Mouse (Mus musculus) Muller cell, postnatal 12 days (primary cell): Measurements from ENCODE around the gene Nlrp14.
A peak's percentile ranks its signal among the peaks of the same experiment; 100 is the strongest.
"Not testable (repeated sequence)": the region's sequence is repeated elsewhere in the genome, so short reads cannot be mapped to it uniquely, and the experiment has no call there.

Experiments
- DNase-seq: peaks from one replicate; pipeline ENCODE4 v3.0.0-alpha.2; 2015; ENCODE audit errors: inconsistent ontology term

Gene Nlrp14

DNA sequence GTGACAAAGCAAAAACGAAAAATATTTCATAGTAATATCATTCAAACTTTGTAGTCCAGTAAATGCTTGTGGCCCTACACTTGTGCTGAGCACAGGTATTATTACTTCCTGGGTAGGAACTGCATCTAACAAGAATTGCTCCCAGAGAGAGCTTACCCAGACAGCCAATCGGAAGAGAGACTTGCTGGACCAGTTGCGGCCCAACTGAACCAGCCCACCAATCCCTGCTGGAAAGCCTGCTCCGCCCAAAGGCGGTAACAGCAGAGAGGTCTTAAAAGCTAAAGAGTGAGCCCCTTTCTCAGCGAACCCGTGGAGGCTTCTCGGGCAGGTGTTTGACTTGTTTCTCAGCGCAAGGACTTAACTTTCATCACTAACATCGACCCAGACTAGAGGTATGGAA lies at the start of gene Nlrp14:
Nlrp14 (plus strand) TSS at position 301 of the 400 bp plus-strand sequence.
- no peak for DNase-seq

DNA sequence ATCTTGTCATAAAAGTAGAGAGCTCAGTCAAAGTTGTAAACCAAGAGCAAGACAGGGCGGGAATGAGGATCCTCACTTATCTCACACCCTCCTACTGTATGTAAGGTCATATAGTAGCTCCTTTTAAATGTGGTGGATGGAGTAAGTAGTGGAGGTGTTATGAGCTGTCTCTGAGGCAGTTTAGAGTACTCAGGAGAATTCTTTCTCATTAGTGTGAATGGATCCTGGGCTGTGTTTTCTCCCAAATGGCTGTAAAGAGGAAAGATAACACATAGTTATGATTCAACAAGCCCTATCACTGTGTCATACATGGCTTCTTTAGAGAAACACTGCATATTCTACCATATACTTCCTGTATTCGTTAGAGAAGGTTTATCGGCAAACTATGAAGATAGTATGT lies 35.8 kb upstream of the Nlrp14 start, which contains the start of gene Olfr715:
Olfr715 (minus strand) TSS at position 101 of the 400 bp plus-strand sequence.
- not testable (repeated sequence) for DNase-seq

DNA sequence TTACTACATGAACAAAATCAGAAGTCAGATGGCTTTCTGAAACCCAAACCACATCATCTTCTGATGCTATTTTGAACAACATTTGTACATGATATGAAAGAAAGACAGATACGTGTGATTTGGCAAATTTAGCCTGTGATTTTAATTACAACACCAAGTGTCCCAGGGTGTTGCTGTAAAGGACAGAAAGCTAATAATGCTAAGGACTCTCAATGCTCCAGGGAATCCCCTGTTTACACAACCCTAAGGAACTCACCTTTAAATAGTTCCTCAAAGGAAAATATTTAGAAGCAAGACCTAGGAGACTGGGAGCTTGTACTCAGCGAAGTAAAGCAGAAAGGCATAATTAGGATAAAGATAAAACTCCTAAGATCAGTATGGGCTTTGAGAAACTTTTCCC lies 28.8 kb upstream of the Nlrp14 start, which contains the start of gene Olfr716:
Olfr716 (plus strand) TSS at position 301 of the 400 bp plus-strand sequence.
- not testable (repeated sequence) for DNase-seq

DNA sequence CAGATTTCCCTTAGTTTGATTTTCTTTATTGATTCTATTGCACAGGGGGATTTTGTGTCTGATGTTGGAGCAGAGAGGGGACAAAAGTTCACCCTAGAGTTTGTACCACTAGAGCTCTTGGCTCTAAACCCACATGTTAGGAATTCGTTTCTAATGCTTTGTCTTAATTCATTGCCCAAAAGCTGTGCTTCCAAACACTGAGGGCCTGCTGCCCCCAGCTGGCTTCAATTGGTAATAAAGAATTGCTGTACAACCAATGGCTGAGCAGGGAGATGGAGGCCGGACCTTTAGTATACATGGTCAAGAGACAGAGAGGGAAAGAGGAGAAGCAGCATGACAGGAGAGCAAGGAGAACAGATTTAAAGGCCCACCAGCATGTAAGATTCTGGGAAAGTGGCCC lies 13.6 kb downstream of the Nlrp14 start:
- peak; percentile 0 for DNase-seq

DNA sequence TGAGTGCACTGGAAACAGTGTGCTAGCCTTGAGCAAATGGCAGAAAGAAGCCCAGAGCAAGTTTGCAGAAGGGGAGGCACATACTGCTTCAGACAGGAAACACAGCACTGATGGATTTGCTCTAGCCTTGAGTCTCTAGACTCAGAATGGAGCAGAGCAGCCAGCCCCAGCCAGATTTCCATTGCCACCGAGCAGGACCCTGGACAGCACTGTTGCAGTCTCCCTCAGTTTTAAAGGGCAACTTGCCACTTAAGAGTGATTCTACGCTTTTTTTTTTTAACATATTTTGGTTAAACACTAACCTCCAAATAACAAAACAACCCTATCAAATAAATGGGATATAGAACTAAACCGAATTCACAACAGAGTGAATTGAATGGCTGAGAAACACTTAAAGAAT lies 35.0 kb downstream of the Nlrp14 start:
- no peak for DNase-seq

DNA sequence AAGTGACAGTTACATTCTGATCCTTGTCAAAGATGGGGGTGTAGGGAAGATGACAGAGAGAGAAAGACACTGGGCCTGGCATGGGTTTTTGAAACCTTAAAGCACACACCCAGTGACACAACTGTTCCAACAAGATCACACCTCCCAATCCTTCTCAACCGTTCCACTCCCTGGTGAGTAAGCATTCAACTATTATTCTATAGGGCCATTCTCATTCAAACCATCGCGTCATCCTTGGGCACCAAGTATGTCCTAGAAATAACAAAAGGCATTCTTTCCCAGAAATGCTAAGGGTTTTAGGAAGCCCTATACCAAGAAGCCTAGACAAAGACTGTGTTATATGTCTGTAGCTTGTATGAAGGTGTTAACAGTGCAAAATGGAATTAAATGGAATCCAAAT lies 41.1 kb downstream of the Nlrp14 start:
- DNase-seq, result no peak

DNA sequence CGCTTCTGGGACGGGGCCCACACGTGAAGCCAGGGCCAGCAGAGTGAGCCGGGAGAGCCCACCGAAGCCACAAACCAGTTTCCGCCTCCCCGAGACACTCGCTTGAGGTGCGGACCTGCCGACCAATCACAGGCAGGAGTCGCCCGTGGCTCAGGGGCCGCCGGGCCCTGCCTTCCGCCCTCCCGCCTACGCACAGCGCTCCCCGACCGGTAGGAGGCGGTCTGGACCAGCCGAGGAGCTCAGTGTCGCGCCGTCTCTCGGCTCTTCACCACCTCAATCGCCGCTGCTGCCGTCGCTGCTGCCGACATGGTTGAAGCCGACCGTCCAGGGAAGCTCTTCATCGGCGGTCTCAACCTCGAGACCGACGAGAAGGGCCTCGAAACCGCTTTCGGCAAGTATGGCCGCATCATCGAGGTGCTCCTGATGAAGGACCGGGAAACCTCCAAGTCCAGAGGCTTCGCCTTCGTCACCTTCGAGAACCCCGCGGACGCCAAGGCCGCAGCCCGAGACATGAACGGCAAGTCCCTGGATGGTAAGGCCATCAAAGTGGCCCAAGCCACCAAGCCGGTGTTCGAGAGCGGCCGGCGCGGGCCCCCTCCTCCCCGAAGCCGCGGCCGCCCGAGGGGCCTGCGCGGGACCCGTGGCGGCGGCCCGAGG lies 42.5 kb downstream of the Nlrp14 start, which contains the start of gene Rbmxl2:
Rbmxl2 (plus strand) TSS at position 242 of the 657 bp plus-strand sequence.
- DNase-seq, result no peak

DNA sequence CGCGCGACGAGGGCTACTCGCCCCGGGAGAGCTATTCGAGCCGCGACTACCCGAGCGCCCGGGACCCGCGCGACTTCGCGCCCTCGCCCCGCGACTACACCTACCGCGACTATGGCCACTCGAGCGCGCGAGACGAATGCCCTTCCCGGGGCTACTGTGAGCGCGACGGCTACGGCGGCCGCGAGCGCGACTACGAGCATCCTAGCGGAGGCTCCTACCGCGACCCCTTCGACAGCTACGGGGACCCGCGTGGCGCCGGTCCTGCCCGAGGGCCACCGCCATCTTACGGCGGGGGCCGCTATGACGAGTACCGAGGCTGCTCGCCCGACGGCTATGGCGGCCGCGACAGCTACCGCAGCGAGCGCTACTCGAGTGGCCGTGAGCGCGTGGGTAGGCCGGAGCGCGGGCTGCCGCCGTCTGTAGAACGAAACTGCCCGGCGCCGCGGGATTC lies 43.4 kb downstream of the Nlrp14 start:
- no peak for DNase-seq

DNA sequence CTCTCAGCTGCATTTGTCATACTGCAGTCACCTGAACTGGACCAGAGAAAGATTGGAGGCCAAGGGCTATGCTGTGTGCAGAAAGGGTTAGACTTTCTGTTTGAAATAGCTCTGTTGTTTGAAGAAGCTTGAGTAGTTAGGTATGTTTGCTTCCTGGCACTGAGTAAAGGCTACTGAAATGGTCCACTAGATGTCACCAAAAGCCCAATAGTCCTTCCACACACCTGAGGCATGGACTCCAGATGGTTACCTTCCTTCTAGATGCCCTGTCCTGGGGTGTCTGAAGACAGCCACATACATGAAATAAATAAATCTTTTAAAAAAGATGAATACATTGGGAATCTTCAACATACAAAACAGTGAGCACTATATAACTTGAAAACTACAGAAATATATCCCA lies 48.9 kb downstream of the Nlrp14 start:
- no peak for DNase-seq

DNA sequence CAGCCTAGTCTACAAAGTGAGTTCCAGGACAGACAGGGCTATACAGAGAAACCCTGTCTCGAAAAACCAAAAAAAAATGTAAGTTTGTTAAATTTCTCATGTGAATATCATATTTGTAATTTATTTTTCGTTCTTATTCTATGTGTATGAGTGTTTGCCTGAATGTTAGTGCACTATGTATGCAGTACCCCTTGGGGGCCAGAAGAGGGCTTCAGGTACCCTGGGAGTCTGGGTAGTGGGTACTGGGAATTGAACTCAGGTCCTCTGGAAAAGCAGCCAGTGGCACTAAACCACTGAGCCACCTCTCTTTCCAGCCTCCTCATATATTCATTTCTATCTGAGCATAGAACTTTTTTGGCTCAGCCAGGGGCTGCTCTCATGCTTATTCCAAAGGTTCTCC lies 50.1 kb downstream of the Nlrp14 start:
- DNase-seq, result no peak

DNA sequence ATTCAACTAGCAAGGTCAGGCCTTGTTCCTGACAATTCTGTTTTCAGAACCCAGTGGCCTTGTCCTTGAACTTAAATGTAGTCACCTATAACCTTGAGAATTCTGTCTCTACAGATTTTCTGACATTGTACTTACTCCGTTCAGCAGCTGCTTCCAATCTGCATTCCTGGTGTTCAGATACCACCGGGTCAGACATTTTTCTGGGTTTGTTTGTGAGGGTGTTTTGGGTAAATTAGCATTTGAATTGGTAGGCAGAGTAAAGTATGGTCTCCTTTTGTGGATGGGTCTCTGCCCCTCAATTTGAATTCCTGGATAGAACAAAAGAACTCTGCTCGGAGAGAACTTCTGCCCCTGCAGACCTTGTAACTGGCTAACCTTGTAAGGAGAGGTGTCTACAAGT lies 70.1 kb downstream of the Nlrp14 start:
- DNase-seq, result peak; percentile 4

DNA sequence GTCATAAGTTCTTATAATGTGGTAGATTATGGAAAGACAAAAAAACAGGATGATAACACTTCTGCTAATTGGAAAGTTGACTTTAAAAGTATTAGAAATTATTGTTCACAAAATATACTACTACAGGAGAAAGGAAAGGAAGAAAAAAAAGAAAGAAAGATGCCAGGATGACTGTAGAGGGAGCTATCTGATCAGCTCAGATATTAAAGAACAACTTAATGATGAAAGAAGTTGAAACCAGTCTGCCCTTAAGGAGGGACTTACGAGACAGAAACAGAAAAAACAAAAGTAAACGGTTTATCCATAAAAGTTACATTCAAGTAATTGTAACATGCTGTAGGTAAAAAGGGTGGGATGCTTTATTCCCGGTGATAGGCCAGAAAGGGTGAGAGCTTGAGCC lies 70.7 kb downstream of the Nlrp14 start:
- DNase-seq, result no peak

DNA sequence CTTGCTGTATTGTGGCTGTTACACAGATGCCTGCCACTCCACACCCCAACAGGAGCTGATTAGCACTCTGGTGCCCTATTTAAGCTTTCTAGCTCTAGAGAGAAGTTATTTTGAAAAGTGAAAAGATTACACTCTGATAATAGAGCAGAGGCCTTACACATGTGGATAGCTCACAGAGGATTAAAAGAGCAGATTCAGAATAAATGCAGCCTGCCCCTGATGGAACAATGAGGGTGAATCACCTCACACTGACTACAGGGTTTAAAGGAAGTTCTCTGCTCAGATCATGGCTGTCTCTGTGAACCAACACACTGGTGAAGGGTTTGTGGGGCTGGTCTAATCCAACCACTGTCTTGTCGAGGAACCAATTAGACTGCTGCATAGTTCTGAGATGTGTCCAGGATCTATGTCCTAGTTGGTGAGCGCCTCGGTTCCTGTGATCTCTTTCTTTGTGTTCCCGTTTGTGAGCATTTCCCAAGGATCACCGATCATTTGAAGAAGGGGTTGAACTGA lies 74.6 kb downstream of the Nlrp14 start:
- no peak for DNase-seq
